Mouse (Mus musculus): ENCODE results near the gene Srrm4. TPM values are rescaled to one million over a fixed set of nuclear protein-coding genes. Genes with fewer than 3 reads are reported as not detected.
A peak's percentile ranks its signal among the peaks of the same experiment; 100 is the strongest.
"Not testable (repeated sequence)": the region's sequence is repeated elsewhere in the genome, so short reads cannot be mapped to it uniquely, and the experiment has no call there.

Gene Srrm4
- total RNA-seq, 2 experiments from 2014 or later = 23.0 to 30.1 TPM

DNA sequence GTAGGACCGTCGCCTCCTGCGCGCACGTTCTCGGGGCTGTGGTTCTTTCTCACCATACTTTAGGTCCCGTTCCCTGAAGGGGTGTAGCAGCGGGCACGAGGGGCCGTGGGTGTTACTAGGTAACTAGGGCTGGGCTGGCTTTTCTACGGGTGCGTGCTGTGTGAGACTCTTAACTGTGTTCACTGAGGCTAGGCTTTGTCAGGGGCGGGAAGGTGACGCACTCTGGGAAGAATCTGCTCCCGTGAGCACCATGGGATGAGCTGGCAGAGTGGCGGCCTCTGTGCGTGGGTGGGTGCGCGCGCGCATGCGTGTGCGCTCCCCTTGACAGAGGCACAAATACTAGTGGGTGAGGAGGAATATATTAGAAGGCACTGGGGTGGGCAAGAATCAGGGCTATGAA lies 145.1 kb downstream of the Srrm4 start:
- DNase-seq (ENCODE audit: extremely low spot score in 1 of 2, low spot score in 1 of 2) = no peak

DNA sequence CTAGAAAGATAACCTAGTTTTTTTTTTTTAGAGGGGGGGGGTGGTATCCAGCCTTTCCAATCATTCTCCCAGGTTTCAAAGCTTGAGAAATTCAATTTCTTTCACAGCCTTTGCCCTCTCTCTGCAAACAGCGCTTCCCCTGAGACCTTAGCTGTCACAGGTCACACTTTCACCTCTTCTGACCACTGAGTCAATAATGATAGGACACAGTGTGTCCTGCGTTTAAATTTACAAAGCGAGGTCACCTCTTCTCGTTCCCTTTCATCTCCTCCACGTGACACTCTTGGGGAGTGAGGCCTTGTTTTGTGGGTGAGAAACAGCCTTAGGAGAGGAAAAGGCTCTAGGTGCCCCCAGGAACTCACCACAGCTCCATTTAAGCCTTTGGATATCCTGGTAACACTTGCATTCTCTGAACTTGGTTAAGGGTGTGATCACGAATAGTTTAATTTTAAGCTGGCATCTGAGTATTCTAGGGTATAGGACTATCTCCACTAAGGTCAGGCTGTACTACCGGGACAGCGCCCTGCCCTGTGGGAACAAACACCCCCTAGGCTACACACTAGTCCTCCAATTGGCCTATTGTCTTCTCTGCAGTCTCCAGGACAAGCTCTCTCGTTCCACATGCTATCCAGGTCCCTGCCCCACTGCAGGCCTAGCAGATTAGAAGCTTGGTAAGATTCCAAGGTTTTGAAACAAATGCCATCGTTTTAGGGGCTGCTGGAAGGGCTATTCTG lies 145.8 kb downstream of the Srrm4 start:
- DNase-seq (ENCODE audit: extremely low spot score in 1 of 2, low spot score in 1 of 2) = no peak

DNA sequence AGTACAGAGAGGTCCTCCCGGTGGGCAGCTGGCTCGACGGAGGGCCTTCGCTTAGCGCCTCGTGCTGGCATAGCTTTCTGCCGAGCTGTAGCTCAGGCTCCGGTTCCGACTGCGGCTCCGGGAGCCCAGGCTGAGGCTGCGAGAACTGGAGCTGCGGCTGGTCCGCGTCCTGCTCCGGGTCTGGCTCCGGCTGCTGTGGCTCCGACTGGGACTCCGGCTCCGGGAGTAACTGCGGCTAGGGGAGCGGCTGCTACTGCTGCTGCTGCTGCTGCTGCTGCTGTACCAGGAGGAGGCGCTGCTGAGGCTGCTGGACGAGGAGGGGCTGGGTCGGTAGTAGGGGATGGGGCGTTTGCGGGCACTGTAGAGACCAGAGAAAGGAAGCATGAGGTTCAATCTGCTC lies 147.1 kb downstream of the Srrm4 start:
- peak in 1 of 2 experiments; percentile 44 for DNase-seq (ENCODE audit: extremely low spot score in 1 of 2, low spot score in 1 of 2)

DNA sequence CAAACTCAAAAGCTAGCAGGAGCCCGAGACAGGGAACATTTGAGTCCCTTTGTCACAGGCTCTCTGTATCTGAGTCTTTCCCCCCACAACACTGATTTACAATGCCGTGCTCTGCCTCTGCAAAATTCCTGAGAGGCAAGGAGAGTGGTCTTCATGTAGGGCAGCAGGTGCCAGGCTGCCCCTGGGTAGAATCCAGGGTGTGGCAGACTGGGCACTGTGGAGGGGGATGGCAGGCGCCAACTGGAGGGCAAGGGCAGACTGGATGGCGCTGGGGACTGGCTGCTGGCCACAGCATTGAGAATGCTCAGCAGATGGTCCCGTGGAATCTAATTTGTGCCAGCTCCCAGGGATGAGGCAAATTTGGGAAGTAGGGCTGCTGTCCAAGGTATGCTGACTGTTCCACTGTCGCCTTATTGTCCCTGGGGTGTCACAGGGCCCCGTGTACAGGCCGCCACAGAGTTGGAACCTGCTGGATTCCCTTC lies 148.1 kb downstream of the Srrm4 start:
- peak in 1 of 2 experiments; percentile 27 for DNase-seq (ENCODE audit: extremely low spot score in 1 of 2, low spot score in 1 of 2)

DNA sequence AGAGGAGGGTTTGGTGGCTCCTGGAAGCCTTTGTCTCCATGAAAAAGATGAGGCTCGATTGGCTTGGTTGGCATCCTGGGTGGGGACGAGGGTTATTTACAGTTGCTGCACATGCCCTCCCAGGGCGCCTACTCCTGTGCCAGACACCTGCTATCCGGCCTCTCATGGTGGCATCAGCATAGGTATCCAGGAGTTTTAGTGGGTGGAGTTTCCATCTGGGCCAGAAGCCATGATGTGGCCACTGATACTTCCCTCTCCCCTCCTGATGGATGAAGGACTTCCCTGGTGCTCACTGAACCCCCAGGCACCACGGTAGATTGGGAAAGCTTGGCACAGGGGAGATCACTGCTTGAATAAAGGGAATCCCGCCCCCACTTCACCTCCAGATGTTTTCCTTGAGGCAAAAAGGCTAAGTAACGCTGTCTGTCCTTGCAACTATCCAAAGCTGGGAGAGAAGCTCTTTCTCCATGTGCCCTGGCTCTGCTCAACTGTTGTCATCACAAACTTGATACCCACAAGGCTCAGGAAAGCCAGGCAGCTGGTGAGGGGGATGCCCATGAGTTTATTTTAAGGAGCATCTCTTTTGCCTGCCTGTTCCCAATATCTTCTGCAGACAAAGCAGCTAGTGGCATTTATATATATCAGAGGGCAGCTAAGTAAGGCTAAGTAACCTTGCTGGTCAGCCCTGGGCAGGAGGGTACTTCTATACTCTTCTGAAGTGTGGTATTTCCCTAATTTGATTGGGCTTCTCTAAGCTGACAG lies 148.7 kb downstream of the Srrm4 start:
- no peak for DNase-seq (ENCODE audit: extremely low spot score in 1 of 2, low spot score in 1 of 2)

DNA sequence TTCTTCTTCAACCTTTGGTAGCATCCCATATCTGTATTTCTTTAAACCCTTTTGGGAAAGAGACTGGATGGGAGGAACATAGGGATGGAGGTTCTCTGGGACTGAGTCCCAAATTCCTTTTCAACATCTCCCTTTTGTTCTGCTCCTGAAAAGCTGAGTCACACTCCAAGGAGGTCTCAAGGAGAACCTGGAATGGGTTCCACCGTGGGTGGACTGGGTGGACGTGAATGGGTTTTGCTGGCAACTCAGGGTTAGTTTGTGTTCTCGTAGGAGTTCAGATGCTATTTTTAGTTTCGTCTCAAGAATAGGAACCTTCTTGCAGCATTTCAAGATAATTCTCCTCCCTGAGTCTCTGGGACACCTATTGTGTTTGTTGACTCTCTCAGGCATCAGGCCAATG lies 151.4 kb downstream of the Srrm4 start:
- DNase-seq (ENCODE audit: extremely low spot score in 1 of 2, low spot score in 1 of 2) = no peak

DNA sequence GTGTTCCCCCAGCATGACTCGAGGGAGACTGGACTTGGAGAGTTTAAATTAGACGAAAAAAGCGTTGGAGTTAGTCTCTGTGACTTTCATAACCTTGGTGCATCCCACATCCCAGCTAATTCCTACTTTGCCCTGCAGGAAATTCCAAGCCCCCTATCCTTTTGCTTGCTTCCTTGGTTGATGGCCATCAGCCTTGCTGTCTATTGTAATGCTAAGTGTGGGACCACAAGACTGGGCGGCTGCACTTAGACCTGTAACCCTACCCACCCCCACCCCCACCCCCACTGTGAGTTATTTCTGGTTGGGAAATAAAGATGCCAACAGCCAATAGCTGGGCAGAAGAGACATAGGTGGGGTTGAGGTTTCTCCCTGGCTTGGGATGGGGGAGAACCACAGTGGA lies 153.3 kb downstream of the Srrm4 start:
- no peak for DNase-seq (ENCODE audit: extremely low spot score in 1 of 2, low spot score in 1 of 2)

DNA sequence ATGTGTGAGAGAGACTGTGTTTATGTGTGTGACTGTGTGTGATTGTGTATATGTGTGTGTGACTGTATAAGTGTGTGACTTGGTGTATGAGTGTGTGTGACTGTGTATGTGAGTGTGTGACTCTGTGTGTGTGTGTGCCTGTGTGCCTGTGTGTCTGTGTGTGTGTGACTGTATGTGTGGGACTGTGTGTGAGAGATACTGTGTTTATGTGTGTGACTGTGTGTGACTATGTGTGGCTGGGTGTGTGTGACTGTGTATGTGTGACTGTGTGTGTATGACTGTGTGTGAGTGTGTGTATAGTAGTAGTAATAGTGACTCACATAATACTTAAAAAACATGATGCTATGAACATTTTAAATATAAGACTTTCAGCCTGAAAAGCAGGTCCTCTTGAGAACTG lies 155.5 kb downstream of the Srrm4 start:
- DNase-seq (ENCODE audit: extremely low spot score in 1 of 2, low spot score in 1 of 2) = no peak

DNA sequence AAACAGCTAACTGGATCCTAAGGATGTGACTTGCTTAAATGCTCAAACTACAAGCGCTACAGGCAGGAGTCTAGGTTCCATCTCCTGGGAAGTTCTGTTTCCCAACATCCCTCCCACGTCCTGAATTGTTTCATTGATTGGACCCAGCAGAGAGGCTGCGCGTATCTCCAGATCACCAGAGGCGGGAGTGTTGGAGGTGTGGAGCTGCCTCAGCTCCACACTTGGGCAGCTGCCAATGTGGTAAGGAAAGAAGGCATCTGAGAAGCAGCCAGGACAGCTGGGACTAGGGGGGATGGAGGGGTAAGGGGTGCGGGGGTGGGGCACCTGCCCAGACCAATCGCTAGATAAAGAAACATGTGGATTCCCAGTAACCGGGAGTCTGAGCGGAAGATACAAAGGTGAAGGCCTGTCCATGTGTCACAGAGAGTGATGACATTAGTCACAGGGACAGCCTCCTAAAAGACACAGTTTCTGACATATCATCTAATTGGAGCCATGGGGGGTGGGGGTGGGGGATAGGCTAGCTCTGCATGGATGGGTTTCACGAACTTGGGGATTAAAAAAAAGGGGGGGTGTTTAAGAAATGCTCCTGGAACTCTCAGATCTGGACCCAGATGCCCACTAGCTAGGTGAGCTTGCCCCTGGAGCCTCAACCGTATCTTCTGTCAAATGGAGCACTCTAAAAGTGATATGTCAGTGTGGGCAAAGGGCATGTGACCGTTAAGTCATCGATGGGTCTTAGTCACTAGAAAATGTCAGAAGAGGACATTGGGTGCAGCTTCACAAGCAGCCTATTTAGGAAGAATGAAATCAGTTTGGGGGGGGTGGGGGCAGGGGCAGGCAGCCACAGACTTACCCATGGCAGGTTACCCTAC lies 156.4 kb downstream of the Srrm4 start:
- DNase-seq (ENCODE audit: extremely low spot score in 1 of 2, low spot score in 1 of 2) = no peak

DNA sequence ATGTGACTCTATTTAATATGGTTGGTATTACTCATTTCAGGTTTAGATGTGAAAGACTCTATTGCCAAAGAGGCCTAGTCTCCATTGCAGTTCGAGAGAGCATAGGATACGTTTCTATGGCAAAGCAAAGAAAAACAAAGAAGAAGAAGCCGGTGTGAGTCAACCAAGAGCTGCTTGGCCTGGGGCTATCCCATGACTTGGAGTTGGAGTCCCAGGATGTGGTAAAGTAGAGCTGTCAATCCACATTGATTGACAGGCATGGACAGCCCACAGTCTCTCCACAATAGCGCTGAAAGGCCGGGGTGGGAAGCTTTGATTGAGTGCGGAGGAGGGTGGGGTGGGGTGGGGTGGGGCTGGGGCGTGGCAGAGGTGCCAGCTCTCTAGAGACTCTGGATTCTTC lies 158.7 kb downstream of the Srrm4 start:
- no peak for DNase-seq (ENCODE audit: extremely low spot score in 1 of 2, low spot score in 1 of 2)

DNA sequence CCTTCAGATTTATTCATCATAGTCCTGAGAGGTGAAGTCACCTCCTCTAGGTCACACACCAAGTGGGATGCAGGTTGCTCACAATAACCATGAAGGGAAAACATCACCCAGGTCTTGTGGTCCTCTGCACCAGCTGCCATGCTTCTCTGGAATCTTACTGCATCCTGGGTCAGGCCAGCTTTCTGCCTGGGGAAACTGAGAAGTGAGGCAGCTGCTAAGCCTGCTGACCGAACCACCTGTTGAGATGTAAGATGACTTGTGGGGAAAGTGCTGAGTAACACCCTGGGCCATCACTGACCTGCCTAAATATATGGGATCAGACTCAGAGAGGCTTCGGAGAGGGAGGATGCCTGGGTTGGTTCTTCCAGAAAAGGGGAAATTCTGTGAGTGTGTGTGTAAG lies 164.9 kb downstream of the Srrm4 start:
- DNase-seq (ENCODE audit: extremely low spot score in 1 of 2, low spot score in 1 of 2) = no peak

DNA sequence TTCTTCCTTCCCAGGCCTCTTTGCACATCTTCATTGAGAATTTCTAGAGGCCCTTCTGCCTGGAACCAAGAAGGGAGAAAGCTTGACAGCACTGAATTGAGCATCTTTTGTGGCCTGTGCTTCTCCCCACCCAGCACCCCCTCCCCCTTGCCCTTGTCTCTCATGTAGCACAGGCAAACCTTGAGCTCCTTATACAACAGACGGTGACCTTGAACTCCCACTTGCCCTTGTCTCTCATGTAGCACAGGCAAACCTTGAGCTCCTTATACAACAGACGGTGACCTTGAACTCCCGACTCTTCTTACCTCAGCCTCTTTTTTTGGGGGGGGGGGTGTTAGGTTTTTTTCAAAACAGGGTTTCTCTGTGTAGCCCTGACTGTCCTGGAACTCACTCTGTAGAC lies 165.9 kb downstream of the Srrm4 start:
- not testable (repeated sequence) for DNase-seq (ENCODE audit: extremely low spot score in 1 of 2, low spot score in 1 of 2)

DNA sequence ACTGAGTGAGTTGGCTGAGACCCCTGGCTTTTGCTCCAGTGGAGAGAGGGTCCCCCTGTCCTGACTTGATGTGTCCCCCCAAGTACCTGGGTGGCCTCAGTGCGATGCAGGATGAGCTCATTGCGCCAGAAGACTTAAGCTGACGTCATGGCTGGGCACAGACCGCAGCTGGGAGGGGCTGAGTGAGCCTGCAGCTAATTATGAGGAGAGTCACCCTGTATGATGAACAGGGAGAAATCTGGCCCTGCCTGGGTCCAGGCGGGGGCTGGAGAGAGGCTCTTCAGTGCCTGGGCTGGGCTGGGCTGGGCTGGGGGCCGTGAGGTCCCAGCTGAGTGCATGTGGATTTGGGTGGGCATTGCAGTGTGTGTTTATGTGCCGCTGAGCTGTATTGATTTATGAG lies 166.3 kb downstream of the Srrm4 start:
- DNase-seq (ENCODE audit: extremely low spot score in 1 of 2, low spot score in 1 of 2) = no peak

DNA sequence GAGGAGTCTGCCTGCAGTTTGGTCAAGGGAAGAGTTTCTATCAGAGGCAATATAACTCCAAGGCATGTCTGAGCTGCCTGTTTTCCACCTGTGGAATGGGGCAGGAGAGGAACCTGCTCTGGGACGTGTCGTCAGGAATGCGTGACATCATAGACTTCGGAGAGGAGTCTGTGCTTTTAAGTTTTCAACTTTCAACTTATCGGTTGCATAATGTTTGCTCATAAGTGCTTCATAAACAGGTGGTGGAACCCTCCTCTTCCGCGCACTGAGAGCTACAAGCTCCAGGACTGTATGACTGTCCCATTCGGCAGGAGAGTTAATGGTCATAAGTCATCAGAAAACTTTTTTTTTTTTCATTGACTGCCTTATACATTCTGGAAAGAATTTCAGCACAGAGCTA lies 167.9 kb downstream of the Srrm4 start:
- DNase-seq (ENCODE audit: extremely low spot score in 1 of 2, low spot score in 1 of 2) = no peak

DNA sequence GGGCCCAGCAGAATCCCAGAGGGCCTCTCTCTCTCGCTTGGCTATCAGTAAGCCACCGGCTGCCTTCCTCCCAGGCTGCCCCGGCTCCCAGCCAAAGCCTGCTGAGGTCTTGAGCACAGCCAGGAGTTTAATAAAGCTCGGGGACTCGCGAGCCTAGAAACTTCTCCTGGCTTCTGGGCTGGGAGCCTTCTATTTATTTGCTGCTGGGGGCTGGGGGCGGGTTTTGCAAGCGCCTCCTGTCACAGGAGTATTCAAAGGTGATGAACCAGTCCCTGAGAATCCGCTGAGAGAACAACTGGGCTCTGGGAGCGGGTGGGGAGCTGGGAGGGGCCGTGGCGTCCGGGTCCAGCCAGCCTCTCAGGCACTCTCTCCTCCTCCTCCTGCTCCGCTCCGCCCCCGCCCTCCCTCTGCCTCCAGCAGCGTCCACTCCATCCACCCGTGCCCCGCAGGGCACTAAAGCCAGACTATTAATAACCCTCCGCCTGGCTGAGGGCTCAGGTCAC lies 168.9 kb downstream of the Srrm4 start, which contains the start of gene Hspb8:
Hspb8 (minus strand) TSS at position 166 of the 503 bp plus-strand sequence.
- peak in 1 of 2 experiments; percentile 44 for DNase-seq (ENCODE audit: extremely low spot score in 1 of 2, low spot score in 1 of 2)

DNA sequence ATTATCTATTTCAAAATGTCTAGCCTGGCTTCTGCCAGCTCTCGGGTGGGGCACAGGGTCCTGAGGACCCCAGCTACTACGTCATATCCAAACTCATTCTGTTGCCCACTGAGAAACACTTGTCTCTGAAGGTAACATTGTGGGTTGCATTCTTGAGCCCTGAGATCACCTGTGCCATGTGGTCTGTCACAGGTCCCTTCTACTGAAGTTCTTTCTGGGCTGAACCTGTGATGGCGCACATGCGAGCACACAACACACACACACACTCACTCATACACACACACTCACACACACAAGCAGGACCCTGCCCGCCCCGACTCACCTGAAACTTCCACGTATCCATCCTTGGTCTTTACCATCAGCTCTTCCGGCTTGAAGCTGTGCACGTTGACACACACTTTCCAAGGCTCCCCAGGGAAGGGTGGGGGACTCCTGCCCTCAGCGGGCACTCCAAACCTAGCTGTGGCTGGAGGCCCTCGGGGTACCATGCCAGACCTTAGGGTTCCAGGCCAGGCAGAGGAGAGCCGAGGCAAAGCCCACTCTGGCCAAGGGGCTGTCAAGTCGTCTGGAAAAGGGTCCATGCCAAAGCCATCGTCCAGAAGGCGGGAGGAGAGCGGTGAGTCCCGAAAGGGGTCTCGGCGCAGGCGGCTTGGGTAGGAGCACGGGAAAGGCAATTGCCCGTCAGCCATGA lies 169.7 kb downstream of the Srrm4 start:
- no peak for DNase-seq (ENCODE audit: extremely low spot score in 1 of 2, low spot score in 1 of 2)

DNA sequence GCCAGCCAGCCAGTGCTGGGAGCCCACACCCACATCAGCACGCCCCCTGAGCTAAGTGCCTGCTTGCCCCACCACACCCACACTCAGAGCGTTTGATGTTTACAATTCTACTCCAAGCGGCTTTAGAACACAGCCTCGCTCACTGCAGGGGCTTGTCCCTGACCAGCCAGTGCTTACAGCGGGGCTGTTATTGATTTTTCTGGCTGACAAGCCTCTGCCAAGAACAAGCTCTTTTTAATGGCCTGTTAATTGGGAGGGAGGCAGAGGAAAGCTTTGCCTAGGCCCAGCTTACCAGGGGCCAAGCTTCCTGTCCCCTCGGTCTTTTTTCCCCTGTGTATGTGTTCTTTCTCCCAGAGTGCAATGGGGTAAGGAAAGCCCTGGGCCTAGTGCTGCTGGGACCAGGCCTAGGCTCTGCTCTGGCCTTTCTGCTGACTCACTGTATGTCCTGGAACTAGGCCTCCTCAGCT lies 170.8 kb downstream of the Srrm4 start:
- DNase-seq (ENCODE audit: extremely low spot score in 1 of 2, low spot score in 1 of 2) = no peak

DNA sequence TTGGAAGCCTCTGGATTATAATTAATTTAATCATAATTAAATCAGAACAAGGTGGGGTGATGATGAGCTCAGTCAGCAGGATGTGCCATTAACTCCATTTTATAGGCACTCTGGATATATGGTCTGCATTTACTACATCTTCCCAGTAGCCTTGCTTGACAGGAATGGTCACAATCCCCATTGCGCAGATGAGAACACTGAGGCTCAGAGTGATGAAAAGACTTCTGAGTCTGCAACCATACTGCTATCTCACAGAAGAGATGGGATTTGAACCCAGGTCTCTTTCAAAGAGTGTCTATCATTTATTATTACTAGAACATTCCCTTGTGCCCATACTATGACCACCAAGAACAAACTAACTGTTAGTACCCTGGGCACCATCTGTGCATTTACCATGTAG lies 171.4 kb downstream of the Srrm4 start:
- no peak for DNase-seq (ENCODE audit: extremely low spot score in 1 of 2, low spot score in 1 of 2)

DNA sequence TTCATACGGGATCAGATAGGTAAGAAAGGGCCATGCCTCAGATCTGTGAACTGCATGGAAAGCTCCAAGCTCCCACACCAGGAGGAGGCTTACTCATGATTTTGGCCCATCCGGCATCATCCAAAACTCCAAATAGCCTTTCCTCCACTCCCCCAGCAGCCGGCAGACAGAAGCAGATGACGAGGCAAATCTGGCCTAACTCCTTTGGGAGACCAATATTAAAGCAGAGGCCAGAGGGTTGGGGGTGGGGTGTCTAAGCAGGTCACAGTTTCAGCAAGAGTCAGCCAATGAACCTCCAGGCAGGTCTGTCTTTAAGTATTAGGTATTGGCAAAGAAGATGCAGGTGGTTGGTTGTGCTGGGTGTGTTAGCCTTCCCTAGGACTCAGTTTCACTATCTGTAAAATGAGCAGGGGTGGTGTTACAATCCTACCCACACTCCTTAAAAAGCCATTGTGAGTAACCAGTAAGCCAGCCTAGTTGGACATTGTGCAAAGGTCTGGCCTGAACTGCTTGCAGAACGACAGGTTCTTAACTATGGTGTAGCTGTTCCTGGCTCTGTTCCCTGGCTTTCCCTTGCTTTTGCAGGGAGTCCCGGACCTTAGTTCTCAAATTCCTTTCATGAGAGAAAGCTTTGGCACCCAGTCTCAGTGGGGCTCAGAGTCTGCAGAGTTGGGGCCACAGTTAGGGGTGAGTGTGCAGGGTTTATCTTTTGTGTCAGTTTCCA lies 172.1 kb downstream of the Srrm4 start:
- no peak for DNase-seq (ENCODE audit: extremely low spot score in 1 of 2, low spot score in 1 of 2)

Measured in layer of hippocampus, postnatal 25 days (tissue).